Mouse (Mus musculus) urinary bladder, postnatal 4 days (tissue): ENCODE results near the gene Fcgrt.
"Not testable (repeated sequence)": the region's sequence is repeated elsewhere in the genome, so short reads cannot be mapped to it uniquely, and the experiment has no call there.

Experiments used
- DNase-seq, 2 experiments: peaks; one replicate each; pipeline ENCODE4 v3.0.0; 2021 to 2022; ENCODE audit warnings: low spot score in 2 of 2

Fcgrt gene

DNA sequence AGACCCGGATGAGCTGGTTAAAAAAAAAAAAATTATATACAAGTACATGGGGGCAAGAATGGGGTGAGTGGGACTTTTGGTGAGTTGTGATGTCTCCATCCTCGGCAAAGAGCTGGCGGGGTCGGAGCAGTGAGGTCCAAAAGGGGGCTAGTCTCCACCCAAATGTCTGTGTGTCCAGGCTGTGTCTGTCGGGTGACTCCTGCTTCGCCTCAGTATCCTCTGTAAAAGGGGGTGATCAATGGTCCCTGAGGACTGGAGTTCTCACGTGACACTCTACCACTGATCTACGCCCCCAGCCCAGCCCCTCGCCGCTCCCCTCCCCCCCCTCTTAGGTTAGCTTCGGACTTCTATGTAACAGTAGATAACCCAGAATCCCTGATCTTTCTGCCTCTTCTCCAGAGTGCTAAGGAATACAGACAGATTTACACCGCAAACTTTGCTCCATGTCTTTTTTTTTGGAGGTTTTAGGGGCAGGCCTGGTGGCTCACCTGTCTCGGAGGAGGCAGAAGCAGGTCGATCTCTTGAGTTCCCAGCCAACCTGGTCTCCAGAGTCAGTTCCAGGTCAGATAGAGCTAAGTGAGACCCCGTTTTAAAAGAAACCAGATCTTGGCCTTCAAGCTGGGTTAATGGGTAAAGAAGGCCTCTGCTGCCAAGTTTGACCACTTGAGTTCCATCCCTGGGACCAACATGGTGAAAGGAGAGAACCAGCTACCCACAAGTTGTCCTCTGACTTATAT lies 26.3 kb upstream of the Fcgrt start:
- DNase-seq, result no peak

DNA sequence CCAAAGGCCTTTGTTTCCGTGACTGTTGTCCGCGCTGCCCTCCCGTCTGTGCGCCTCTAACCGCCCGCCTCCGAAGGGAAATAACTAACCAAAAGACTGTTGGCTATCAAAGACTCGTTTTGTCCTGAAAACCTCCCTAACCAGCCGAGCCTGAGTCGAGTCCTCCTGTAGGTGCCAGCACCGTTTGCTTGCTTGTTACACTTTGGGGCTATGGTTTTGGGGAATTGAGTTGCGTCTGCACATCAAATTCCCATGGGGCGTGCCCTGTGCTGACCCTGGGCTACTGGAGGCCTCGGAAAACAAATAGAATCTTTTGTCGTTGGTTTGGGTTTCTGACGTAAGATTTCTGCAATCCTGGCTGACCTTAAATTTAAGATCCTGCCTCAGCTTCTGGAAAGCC lies 25.7 kb upstream of the Fcgrt start:
- DNase-seq, result no peak

DNA sequence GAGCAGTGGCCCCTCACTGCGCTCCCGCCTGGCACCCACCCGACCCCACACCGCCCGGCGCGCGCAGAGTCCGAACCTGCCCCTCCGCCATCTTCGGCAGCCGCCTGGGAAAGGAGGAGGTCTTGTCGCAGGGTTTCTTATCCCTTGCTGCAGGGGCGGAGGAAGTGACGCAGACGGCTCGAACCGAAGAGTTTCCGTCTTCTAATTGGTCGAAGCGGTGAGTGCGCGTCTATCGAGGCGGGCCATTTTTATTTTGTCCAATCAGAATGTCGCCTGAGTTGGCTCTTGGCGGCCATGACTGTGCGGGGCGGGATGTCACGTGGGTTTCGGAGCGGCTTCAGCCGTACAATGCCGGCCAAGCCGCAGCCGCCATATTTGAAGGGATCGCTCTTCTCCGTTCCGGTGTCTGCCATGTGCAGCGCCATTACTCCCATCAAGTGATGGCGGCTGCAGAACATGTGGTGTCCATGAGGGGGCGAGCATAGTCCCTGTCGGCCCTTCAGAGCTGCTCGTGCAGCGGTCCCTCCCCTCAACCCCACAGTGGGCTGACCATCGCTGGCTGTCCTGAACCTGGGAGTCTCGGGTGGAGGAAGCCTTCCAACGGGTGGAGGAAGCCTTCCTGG lies 25.1 kb upstream of the Fcgrt start, which contains the start of gene Rpl13a:
Gene Rpl13a, minus strand, starts transcription at position 138 of the 623 bp plus-strand sequence.
- DNase-seq, result peak; percentile 97 to 99

DNA sequence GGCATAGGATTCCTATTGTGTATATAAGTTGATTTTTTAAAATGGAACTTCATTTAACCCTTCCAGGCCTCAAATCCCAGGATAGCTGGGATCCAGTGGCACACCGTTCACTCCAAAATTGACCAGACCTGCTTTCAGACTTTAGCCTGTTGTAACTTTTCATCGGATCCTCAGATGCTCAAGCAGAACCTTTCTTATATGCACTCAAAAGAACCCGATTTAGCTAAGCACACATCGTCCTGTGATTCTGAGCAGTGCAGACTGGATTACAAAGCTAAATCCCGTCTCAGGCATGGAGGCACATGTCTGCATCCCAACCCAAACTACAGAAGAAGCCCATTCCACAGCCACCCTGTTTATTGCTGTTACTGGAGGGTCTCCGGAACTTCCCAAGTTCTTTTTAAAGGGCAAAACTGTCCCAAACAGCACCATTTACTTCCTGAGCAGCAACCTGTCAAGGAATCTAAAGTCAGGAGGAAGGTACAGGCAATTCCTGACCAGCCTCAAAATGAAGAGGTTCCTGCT lies 24.1 kb upstream of the Fcgrt start:
- no peak for DNase-seq

DNA sequence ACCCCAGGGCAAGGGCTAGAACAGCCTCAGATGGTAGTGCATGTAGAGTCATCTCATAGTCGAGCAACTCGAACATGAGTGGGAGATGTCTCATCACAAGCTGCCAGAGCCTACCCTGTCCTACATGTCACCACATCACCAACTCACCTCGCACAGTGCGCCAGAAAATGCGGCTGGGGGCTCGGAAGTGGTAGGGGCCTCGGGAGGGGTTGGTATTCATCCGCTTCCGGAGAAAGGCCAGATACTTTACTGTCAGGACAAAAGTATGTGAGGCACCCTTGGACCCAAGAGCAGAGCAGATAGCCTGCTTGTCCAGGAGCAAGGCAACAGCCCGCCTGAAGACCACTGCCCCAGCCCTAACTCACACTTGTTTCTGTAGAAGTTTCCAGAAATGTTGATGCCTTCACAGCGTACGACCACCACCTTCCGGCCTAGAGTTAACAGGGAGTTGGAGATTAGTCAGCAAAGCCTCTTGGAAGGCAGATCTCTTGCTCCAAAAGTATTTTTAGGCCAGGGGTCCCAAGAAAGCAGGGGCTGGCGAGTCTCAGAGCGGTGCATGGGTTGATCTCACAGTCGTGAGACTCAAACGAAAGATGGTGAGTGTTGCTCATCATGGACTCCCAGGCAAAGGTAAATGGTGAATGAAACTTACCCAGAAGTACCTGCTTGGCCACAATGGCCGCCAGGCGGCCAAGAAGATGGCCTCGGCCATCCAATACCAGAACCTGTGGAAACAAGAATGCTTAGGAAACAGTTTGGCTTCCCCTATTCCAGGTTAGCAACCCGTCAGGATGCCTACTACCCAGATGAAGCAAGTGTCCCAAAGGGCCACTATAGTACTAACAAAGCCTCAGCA lies 23.4 kb upstream of the Fcgrt start:
- DNase-seq, result no peak

DNA sequence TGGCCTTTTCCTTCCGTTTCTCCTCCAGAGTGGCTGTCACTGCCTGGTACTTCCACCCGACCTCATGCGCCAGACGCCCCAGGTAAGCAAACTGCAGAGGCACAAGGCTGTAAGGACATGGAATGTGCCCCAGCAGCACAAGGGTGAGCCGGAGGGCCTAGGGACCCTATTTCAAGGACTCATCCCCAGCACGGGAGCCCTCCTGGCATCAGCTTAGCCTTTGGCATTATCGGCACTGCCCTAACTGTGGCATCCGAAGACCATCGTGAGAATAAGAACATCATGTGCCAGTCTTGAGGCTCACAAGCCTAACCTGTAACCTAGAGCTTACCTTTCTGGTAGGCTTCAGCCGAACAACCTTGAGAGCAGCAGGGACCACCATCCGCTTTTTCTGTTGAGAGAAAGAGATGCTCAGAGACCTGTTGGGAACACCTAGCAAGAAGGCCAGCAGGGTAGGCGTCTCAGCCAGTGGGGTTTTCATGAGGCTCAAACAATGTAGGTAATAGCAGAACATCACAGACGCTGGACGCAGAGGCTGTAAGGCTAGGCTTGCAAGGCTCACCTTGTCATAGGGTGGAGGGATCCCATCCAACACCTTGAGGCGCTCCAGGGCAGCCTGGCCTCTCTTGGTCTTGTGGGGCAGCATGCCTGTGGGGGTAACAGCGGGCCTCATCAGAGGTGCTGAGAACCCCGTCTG lies 22.6 kb upstream of the Fcgrt start:
- DNase-seq, result no peak

DNA sequence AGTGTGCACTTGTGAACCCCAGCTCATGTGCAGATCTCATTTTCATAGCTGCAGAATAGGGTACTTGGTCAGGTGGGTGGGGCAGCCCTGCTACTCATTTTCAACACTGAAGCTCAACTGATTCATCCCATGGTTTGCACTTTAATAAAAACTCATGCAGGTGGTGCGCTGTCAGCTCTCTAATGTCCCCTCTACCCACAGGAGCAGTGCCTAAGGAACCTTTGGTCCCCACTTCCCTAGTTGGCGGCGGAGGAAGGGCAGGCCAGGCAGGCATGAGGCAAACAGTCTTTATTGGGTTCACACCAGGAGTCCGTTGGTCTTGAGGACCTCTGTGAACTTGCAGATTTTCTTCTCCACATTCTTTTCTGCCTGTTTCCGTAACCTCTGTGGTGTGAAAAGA lies 22.0 kb upstream of the Fcgrt start:
- DNase-seq, result not testable (repeated sequence)

DNA sequence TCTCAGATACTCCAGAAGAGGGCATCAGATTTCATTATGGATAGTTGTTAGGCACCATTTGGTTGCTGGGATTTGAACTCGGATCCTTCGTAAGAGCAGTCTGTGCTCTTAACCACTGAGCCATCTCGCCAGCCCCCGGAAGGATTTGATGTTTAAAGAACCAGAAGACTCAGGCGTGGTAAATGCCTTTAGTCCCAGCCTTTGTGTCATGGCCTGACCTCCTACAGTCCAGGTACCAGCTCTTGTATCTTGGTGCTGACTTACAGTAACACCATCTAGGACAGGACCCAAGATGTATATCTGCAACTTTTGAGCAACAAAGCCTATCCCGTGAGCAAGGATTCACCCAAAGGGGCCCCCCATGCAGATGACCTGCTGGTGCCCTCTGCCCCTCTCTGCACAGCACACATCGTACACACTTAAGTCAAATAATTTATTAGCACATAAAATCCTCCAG lies 21.5 kb upstream of the Fcgrt start:
- no peak for DNase-seq

DNA sequence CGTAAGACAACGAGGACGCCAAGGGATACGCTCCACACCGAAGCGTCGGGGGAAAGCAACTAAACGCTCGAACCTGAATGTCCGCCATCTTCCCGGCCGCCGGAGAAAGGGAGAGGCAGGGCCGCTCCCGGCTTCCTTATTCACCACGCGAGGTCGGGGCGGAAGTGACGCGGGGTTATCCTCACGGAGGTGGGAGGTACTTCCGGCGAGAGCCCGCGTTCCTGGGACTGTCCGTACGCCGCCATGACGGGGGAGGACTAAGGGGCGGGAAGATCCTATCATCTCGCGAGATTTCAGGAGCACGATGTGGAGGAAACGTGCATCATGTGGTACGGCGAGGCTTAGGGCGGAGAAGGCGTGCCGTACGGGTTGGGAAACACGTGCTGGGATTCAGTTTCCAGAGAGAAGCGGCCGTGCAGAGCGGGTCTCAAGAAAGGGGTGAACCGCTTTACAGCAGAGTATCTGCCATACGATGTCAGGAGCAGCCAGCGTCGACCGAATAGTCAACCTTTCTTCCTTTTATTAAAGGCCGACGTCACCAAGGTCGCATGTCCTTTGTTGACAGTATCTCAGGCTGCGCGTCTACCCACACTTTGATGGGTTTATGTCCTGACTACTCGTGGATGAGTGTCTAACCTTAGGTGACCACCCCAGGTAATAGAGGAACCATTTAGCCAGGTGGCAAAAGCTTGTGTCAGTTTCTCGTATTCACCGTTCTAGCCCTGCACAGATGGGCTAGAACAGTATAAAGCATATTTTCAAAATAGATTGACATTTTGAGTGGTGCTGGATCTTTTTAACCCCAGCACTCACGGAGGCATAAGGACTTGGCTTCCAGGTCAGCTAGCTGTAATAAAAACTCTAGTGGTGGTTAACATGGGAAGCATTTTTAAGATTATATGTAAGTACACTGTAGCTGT lies 20.8 kb upstream of the Fcgrt start, which contains the start of gene Rps11:
Gene Rps11, minus strand, starts transcription at position 216 of the 920 bp plus-strand sequence.
- peak; percentile 98 to 99 for DNase-seq

DNA sequence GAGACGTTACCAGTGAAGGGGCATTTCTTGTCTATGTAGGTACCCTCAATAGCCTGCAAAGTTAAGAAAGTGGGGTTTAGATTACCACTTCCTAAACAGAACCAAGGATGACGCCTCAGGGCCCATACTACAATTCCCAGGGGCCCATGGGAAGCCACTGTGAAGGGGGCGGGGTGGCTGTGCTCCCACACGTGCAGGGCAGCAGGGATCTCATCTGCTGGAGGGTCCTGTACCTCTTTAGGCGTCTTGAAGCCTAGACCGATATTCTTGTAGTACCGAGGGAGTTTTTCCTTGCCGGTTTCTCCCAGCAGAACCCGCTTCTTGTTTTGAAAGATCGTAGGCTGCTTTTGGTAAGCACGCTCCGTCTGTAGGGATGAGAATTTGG lies 19.5 kb upstream of the Fcgrt start:
- DNase-seq, result no peak

DNA sequence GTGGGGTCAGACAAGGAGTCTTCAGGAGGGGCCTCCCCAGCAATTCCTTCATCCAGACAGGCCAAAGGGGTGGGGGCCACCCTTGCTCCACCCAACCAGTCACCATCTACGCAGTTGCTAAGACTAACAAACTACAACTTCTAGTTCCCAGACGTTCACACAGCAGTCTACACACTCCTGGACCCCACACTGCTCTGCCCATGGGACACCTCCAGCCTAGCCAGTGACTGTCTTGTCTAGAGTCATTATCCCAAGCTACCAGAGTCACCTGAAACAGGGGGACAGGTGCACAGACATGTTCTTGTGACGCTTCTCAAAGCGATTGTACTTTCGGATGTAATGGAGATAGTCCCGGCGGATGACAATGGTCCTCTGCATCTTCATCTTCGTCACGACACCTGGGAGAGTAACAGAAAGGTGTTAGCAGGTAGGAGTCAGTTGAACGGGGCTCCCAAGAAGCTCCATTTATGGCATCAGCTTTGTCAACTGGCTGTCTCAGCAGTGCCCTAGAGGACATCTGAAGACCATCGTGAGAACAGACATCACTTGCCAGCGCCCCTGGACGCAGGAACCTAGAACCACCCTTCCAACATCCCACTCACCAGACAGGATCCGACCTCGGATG lies 19.0 kb upstream of the Fcgrt start:
- no peak for DNase-seq

DNA sequence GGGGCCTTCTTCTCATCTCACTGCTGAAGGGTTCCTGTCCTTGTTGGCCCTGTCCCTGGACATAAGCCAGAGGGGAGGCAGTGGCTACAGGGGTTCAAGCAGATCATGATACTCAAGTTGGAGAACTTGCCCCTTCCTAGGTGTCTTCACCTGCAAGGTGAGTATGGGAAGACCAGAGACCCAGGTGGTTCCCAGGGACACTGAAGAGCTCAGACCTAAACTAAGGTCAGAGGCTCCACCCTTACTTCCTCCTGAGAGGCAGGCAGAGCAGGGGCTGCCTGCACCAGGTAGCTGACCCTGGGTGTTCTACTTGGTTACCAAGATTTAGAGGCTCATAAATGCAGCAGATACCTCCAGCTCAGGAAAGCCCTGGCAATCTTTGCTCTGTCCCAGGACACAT lies 18.3 kb upstream of the Fcgrt start:
- no peak for DNase-seq

DNA sequence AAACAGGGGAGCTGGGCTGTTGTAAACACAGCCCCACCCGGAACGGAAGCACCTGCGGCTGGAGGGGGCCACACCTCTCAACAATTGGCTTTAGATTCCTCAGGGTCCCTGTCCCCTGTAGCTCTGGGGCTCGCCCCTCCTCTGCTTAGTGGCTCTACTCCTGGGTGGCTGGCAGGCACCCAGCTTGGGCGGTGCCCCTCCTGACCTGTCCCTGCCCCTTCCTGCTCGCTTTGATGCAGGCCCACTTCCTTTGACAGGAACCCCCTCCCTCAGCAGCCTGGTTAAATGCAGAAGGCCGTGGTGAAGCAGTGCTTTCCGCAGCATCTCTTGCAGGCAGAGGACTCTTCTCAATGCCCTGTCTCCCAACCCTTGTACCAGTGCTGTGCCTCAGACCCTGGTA lies 17.8 kb upstream of the Fcgrt start:
- DNase-seq, result no peak

DNA sequence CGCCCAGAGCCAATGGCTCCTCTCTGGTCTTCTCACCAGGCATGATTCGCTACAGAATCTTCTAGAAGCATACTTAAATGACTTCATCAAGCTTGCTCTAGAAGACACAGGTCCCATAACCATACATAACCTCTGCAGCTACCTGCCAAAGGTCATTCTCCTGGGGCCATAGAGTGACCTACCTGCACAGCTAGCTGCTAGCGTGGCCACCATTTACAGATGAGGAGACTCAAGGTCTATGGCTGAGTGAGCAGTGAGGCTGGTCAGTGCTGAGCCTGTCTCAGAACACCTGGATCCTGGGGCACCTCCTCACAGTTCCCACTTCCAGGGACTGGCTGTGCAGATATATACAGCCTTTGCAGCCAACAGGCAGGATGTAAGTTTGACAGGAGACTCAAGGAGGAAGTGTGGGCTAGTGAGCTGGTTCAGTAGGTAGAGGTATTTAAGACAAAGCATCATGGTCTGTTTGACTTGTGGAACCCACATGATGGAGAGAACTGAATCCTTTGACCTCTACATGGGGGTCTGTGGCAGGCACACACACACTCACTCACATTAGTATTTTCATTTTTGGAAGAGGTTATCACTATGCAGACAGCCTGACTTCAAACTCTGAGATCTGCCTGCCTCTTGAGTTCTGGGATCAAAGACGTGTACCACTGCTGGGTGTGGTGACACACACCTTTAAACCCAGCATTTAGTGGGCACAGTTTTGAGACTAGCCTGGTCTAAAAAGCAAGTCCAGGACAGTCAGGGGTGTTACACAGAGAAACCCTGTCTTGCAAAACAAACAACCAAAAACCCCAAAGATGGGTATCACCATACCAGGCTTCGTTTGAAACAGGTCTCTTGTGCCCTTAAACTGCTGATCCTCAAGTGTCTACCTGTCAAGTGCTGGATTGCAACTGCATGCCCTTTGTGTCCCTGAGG lies 16.4 kb upstream of the Fcgrt start:
- no peak for DNase-seq

DNA sequence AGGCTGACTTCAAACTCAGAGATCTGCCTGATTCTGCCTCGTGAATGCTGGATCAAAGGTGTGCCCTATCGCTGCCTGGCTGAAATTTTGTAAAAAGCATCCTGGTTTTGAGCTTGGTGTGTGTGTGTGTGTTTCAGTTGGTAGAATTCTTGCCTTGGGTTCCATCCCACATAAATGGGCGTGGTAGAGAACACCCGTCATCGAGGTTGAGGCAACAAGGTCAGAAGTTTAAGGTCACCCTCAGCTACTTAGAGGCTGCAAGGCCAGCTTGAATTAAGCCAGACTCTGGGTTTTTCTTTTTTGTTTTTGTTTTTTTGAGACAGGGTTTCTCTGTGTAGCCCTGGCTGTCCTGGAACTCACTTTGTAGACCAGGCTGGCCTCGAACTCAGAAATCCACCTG lies 14.7 kb upstream of the Fcgrt start:
- no peak for DNase-seq

DNA sequence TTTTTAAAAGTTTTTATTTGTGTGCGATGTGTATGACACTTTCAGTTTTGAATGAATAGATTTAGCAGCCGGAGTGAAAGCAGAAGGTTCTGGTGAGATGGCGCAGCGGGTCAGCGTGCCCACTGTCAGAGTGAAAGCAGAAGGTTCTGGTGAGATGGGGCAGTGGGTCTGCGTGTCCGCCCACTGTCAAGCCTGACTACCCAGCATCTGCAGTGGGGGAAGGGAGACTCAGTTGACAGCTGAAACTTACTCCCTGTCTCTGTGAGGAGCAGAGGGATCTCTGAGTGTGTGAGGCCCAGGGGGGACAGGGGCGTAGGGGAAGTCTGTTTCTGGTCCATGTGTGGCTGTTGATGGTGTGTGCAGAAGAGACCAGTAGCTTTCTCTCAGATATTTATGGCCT lies 13.9 kb upstream of the Fcgrt start:
- DNase-seq, result no peak

DNA sequence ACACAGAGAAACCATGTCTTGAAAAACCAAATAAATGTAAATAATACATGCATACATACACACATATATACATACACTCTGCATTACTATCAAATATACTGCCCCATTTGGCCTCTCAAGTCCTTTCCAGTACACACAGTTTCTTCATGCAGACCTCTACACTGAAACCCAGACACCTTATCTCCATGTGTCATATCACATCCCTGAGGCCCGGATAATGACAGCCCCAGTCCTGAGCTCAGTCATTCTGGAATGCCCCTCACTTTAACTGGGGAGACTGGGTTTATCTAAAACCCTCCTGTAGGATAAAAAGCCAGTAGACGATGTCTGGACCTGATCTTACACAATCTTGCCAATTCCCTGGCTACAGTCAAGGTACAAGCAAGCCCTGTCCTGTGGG lies 9.8 kb upstream of the Fcgrt start:
- no peak for DNase-seq

DNA sequence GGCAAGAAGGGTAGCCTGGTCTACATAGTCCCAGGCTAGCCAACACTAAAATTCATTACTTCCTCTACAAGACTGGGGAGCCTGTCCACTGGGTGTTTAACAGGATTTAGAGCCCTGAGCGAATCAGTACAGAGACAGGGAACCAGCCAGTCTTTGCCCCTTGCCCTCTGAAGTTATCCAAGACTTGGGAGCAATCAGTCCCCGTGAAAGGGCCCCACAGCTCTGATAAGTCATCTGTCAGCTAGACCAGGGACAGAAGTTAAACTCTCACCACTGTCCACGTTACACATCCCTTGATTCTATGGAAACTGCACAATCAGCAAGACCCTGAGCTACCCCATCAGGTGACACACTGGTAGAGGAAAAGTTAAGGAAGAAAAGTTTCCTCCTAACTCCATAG lies 8.9 kb upstream of the Fcgrt start:
- DNase-seq, result no peak

DNA sequence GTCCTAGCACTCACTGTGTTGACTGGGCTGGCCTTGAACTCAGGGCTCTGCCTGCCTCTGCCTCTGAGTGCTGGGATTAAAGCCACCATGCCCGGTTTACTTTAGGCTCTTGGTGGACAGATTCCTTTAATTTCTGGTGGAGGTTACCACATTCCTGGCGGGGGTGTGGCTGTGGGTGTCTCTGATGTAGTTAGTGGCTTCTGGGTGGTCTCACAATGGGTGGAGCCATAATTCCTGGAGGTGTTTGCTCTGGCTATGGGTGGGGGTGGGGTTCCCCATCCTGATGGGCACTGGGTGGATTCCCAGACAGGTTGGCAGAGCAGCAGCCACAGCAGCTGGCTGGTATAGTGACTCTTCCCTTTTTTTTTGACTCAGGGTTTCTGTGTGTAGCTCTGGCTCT lies 8.3 kb upstream of the Fcgrt start:
- DNase-seq, result no peak
